Mouse (Mus musculus) brain, embryonic 14.5 days (tissue): ENCODE data around the gene Lipe. TPM values are rescaled to one million over a fixed set of nuclear protein-coding genes. Genes with fewer than 3 reads are reported as not detected.
A peak's percentile ranks its signal among the peaks of the same experiment; 100 is the strongest.

Experiments used
- DNase-seq: peaks from one replicate; pipeline ENCODE4 v3.0.0-alpha.2; 2011; ENCODE audit warnings: low read depth
- CTCF ChIP-seq: fragments of 200-500 bp; IDR thresholded peaks from 2 replicates; pipeline ENCODE4 v1.5.1; 2012; ENCODE audit warnings: inconsistent platforms, mild to moderate bottlenecking, moderate library complexity, borderline replicate concordance; ENCODE audit not compliant: insufficient read depth, insufficient read length; ENCODE audit errors: extremely low read depth
- POLR2A ChIP-seq: fragments of 200-500 bp; IDR thresholded peaks from 2 replicates; pipeline ENCODE4 v1.6.1; 2012; ENCODE audit warnings: mild to moderate bottlenecking, inconsistent platforms, borderline replicate concordance; ENCODE audit not compliant: poor library complexity, insufficient read depth, insufficient read length, severe bottlenecking; ENCODE audit errors: extremely low read depth
- polyA plus RNA-seq: library from polyadenylated mRNA; depleted of rRNA; stranded (reverse); fragments of >200 nt; gene quantifications from 2 replicates; pipeline ENCODE4 v1.2.3, GENCODE M21; 2012

Gene Lipe
- polyA plus RNA-seq, 1 experiment, result 13.0 TPM

DNA sequence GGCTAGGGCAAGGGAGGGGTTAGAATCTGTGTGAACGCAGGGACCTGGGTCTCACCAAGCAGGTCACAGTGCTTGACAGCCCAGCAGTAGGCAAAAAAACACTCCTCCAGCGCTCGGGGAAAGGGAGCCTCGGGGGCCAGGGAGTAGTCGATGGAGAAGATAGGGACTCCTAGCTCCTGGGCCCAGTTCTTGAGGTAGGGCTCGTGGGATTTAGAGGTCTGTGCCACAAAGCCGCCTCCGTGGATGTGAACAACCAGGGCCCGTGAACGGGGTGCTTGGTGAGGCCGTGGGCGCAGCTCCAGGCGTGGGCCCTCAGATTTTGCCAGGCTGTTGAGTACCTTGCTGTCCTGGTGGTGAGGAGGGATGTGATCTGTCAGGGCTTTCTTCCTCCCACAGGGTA, 14.2 kb downstream of the Lipe start:
- DNase-seq, result no peak
- TF ChIP-seq POLR2A (no peak), CTCF (no peak)

DNA sequence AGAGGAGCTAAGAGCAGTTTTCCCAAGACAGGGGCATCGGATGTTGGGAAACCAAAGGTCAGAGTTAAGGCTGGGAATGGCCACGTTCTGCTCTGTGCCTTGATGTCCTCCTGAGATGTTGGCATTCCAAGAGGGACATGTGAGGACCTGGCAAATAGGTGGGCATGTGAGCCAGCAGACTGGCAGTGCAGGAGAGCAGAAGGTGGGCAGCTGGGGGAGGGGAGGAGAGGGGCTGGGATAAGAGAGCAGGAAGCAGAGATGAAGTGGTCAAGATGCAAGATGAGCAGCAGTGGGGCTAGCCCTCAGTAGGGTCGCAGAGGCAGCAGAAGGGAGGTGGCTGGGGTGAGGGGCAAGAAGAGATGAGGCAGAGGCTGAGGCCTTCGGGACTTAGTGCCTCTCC, 14.6 kb downstream of the Lipe start:
- TF ChIP-seq POLR2A (no peak), CTCF (no peak)
- DNase-seq, result no peak

DNA sequence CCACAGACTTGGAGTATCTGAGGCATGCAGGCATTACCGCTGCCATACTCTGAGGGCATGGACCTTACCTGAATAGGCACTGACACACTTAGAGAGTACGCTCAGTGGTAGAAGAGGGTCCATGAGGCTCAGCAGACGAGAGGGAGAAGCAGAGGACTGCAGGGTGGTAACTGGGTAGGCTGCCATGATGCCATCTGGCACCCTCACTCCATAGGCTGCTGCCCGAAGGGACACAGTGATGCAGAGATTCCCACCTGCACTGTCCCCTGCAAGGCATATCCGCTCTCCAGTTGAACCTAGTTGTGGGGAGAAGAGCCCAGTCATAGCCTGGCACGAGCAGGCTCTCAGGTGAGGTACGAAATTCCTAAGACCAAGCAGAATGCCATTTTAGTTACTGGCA, 15.1 kb downstream of the Lipe start:
- TF ChIP-seq CTCF, result no peak
- TF ChIP-seq POLR2A, result no peak

GRCm38 (mm10) chr7:25382541-25382940, 16.0 kb downstream of the Lipe start:
- no peak for DNase-seq
- TF ChIP-seq CTCF, result no peak
- TF ChIP-seq POLR2A, result no peak

More for the DNA sequence above, 15.1 kb downstream of the Lipe start:
- DNase-seq, result no peak

DNA sequence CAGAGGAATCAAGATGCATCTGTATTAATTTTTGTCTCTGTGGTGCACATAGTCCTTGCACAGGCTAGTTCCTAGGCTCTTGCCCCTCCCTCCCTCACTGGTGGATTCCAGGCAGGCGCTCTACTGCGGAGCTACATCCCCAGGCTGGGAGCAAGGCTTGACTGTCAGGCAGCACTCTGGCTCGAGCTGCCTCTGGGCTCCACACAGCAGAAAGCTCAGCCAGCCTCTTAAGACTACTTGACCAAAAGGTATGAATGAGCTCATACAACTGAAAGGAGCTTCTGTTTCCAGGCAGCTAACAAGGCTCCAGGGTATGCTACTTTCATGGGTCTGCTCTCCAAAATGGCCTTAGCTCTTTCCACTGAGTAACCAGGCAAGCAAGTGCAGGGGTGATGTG, 17.2 kb downstream of the Lipe start:
- TF ChIP-seq POLR2A, result no peak
- TF ChIP-seq CTCF, result no peak
- DNase-seq, result no peak

DNA sequence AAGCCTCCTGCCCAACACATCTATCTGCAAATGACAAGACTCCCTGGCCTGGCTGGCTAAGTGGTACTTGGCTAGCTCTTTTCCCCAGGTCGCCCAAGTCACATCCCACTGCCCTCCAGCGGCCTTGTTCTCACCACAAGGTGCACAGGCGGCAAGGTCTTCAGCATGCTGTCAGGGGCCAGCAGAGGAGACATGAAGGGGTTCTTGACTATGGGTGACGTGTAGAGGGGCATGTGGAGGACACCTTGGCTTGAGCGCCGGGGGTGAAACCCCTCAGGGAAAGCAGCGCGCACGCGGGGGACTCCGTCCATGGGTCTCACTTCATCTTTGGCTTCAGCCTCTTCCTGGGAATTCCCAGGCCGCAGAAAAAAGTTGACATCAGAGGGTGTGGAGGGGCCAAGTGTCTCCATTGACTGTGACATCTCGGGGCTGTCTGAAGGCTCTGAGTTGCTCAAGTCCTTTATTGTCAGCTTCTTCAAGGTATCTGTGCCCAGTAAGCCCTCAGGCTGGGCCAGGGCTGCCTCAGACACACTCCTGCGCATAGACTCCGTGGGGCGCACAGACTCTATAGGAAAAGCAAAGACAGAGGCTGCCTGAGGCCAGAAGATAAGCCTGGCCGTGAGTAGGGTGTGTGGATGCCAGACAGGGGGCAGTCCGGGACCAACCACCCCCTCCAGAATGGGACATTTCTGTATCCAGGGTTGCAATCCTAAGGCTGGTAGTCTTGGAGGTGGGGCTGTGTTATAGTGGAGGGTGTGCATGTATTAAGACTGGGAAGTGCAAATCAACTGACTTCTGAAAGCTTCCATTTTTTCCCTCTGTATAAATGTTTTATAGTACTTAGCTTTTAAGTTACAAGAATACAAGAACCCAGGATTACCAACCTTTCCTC, 17.9 kb downstream of the Lipe start:
- DNase-seq, result no peak

DNA sequence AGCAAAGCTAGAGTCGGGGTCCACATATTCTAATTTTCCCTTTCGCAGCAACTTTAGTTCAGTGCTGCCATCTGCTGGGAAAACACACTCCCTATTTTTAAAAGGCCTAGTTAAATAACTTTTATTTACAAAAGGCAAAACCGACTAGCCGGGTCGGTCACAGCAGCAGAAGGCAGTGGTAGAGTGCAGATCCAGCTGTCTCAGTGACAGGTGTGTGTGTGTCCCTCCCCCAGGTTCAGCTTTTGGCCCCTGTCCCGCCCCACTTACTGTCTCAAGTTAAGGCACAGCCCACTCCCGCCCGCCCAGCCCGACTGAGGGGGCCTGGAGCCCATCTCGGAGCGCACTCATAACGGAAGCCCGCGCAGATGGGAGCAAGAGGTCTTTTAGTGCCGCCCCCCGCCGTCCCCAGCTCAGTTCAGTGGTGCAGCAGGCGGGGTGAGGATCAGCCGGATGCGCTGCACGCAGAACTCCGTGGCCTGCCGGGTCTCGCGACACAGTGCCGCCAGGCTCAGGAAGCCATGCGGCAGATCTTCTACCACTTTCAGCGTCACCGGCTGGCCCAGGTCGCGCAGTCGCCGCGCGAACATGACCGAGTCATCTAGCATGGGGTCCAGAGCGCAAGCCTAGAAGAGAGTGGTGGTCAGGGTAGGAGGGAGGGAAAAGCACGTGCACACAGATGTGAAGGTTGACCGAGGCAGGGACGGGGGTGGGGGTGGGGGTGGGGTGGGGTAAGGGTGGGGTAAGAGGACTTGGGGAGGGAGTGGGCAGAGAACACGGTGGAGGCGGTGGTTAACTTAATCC, 18.8 kb downstream of the Lipe start:
- DNase-seq, result peak; percentile 88
- peak; percentile 49; the same call in 1 of the 2 replicates for TF ChIP-seq CTCF
- TF ChIP-seq POLR2A, result no peak

More for the DNA sequence above, 17.9 kb downstream of the Lipe start:
- no peak for TF ChIP-seq CTCF
- TF ChIP-seq POLR2A, result no peak

DNA sequence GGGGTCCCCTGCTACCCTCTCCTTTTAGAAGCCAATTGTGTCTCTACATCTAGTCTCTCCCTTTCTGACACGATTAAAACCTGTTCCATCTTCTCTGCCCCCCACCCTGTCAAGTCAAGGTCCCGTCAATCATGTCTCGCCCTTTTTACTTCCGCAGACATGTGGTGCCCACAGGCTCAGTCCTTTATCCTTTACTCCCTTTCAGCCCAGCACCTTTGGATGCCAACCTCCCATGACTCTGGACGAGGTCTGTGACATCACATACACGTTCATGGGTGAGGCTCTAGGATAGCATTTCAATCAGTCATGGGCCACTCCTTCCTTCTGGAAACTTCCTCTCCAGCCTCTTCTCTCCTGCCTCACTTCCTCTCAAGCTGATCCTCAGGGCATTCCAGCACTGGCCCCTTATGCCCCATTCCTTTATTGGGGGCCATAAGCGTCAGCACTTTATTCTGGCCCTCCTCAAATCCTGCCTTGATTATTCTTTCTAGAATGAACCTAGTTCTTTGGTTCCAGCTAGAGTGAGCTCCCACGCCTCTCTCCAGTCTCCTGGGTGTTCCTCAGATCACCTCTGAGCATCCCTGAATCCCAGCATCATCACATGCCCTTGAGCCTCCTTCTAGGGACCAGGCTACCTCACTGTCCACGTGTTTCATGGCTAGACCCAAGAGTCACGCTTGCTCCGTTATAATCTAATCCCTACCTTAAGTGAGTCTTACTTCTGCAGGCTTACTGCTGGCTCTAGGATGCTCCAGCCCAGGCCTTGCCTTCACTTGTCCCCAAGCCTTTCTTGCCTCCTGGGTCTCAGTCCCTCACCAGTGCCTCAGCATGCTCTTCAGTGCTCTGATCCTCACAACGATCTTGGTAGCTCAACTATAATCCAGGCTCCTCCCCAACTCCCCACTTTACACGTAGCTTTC, 20.1 kb downstream of the Lipe start:
- no peak for DNase-seq
- TF ChIP-seq CTCF (no peak), POLR2A (no peak)

- peak; percentile 12 for DNase-seq
- TF ChIP-seq POLR2A, result no peak
- TF ChIP-seq CTCF, result peak; percentile 39; the same call in 1 of the 2 replicates
These were observed 21.3 kb downstream of the Lipe start for GRCm38 (mm10) chr7:25377100-25377700.

DNA sequence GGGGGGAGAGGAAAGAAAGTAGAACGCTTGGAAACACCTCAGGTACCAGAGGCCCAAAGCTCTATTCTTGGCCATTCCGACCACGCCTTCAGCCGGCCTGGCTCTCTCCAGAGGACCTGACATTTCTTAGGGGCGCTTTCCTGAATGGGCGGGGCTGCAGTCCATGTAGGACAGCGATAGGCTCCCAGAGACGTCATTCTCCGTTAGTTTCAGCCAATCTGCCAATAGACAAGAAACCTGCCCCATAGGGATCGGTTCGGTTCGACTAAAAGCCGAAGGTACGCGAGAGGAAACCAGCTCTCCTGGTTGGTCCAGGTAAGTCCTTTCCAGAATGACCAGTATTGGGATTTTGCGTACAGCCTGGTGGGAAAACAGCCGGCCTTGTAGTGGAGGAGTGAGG, 22.0 kb downstream of the Lipe start:
- TF ChIP-seq CTCF (no peak), POLR2A (no peak)
- peak; percentile 88 for DNase-seq

- DNase-seq, result no peak
- TF ChIP-seq CTCF, result no peak
- TF ChIP-seq POLR2A, result no peak
These were observed 26.1 kb downstream of the Lipe start for GRCm38 (mm10) chr7:25372441-25372840.

- no peak for TF ChIP-seq CTCF
- no peak for TF ChIP-seq POLR2A
- DNase-seq, result peak; percentile 18
These were observed 29.3 kb downstream of the Lipe start, which contains the start of gene Cnfn for GRCm38 (mm10) chr7:25369058-25369749. Gene Cnfn (minus strand): TSS chr7:25369724.

DNA sequence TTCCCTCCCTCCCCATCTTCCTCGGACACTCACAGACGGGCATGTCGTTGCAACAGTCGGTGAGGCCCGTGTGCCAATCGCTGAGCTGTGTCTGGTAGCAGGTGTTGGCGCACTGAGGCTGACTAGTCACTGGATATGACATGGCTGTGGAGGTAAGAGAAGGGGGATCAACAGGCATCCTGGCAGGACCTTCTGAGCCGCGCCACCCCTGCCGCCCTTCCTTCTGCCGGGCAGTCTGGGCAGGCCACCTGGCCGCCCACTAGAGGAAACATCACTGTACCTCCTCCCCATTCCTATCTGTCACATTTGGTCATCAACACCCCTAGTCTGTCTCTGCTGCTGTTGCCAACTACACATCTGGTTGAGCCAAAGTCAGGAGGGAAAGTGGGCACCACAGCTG, 30.2 kb downstream of the Lipe start:
- no peak for DNase-seq
- TF ChIP-seq CTCF (no peak), POLR2A (no peak)
